Mouse (Mus musculus): ENCODE results near the gene S1pr1. TPM values are rescaled to one million over a fixed set of nuclear protein-coding genes. Genes with fewer than 3 reads are reported as not detected.
A peak's percentile ranks its signal among the peaks of the same experiment; 100 is the strongest.

S1pr1 gene
- polyA plus RNA-seq, 1 experiment from 2014 or later: 14.1 TPM

GRCm38 (mm10) chr3:115692384-115692783 is 22.5 kb downstream of the S1pr1 start:
- ATAC-seq (ENCODE audit: low FRiP score) (no peak), DNase-seq (ENCODE audit: low spot score) (no peak)
- no peaks in the 10 kb centered on the region for H3K27me3 ChIP-seq (ENCODE audit: control insufficient read depth, insufficient read depth, low read length)
- H3K4me3 ChIP-seq (ENCODE audit: low read depth, low read length): no peak overlapping the region
- 94% methylated on average over 5 of the region's 5 CpGs for WGBS
- H3K27ac ChIP-seq (ENCODE audit: low read depth, low read length): no peak overlapping the region
- H3K36me3 ChIP-seq (ENCODE audit: control insufficient read depth, insufficient read depth, low read length): no peaks in the 10 kb centered on the region
- H3K9me3 ChIP-seq (ENCODE audit: control insufficient read depth, low read length): no peaks in the 10 kb centered on the region
- no peak overlapping the region for H3K9ac ChIP-seq (ENCODE audit: low read depth, low read length)
- H3K4me1 ChIP-seq (replicated peaks; ENCODE audit: control insufficient read depth, insufficient read depth, low read length): no peaks in the 10 kb centered on the region
- no peak overlapping the region for H3K4me2 ChIP-seq (replicated peaks; ENCODE audit: low read depth, low read length)

GRCm38 (mm10) chr3:115689920-115690319 is 25.0 kb downstream of the S1pr1 start:
- WGBS: 87% methylated on average over 1 of the region's 1 CpGs
- ATAC-seq (ENCODE audit: low FRiP score): no peak
- H3K27ac ChIP-seq (ENCODE audit: low read depth, low read length): no peak overlapping the region

GRCm38 (mm10) chr3:115689352-115689751 is 25.5 kb downstream of the S1pr1 start:
- no peak for ATAC-seq (ENCODE audit: low FRiP score)
- H3K27ac ChIP-seq (ENCODE audit: low read depth, low read length): no peak overlapping the region
- no peaks in the 10 kb centered on the region for H3K9me3 ChIP-seq (ENCODE audit: control insufficient read depth, low read length)
- H3K9ac ChIP-seq (ENCODE audit: low read depth, low read length): no peak overlapping the region
- no peak overlapping the region for H3K4me2 ChIP-seq (replicated peaks; ENCODE audit: low read depth, low read length)
- H3K36me3 ChIP-seq (ENCODE audit: control insufficient read depth, insufficient read depth, low read length): no peaks in the 10 kb centered on the region
- no peak overlapping the region for H3K4me3 ChIP-seq (ENCODE audit: low read depth, low read length)
- H3K4me1 ChIP-seq (replicated peaks; ENCODE audit: control insufficient read depth, insufficient read depth, low read length): no peaks in the 10 kb centered on the region
- DNase-seq (ENCODE audit: low spot score): peak; percentile 21
- 28% methylated on average over 8 of the region's 8 CpGs for WGBS
- H3K27me3 ChIP-seq (ENCODE audit: control insufficient read depth, insufficient read depth, low read length): no peaks in the 10 kb centered on the region

More at GRCm38 (mm10) chr3:115689920-115690319, 25.0 kb downstream of the S1pr1 start:
- DNase-seq (ENCODE audit: low spot score): no peak
- no peak overlapping the region for H3K9ac ChIP-seq (ENCODE audit: low read depth, low read length)
- no peak overlapping the region for H3K4me2 ChIP-seq (replicated peaks; ENCODE audit: low read depth, low read length)
- H3K27me3 ChIP-seq (ENCODE audit: control insufficient read depth, insufficient read depth, low read length): no peaks in the 10 kb centered on the region
- H3K36me3 ChIP-seq (ENCODE audit: control insufficient read depth, insufficient read depth, low read length): no peaks in the 10 kb centered on the region
- no peak overlapping the region for H3K4me3 ChIP-seq (ENCODE audit: low read depth, low read length)
- no peaks in the 10 kb centered on the region for H3K9me3 ChIP-seq (ENCODE audit: control insufficient read depth, low read length)
- no peaks in the 10 kb centered on the region for H3K4me1 ChIP-seq (replicated peaks; ENCODE audit: control insufficient read depth, insufficient read depth, low read length)

- Histone ChIP-seq H3K36me3 (ENCODE audit: control insufficient read depth, insufficient read depth, low read length) (no peaks in the 10 kb centered on the region), H3K4me2 (replicated peaks; ENCODE audit: low read depth, low read length) (no peak overlapping the region), H3K27ac (ENCODE audit: low read depth, low read length) (no peak overlapping the region), H3K4me1 (replicated peaks; ENCODE audit: control insufficient read depth, insufficient read depth, low read length) (no peaks in the 10 kb centered on the region), H3K9ac (ENCODE audit: low read depth, low read length) (no peak overlapping the region), H3K27me3 (ENCODE audit: control insufficient read depth, insufficient read depth, low read length) (no peaks in the 10 kb centered on the region), H3K4me3 (ENCODE audit: low read depth, low read length) (no peak overlapping the region), H3K9me3 (ENCODE audit: control insufficient read depth, low read length) (no peaks in the 10 kb centered on the region)
- DNase-seq (ENCODE audit: low spot score) (no peak), ATAC-seq (ENCODE audit: low FRiP score) (no peak)
- WGBS: 90% methylated on average over 2 of the region's 2 CpGs
Measured at GRCm38 (mm10) chr3:115687821-115688220, 27.1 kb downstream of the S1pr1 start.

- H3K27ac ChIP-seq (ENCODE audit: low read depth, low read length): no peak overlapping the region
- H3K9me3 ChIP-seq (ENCODE audit: control insufficient read depth, low read length): no peaks in the 10 kb centered on the region
- WGBS: 71% methylated on average over 14 of the region's 14 CpGs
- H3K4me3 ChIP-seq (ENCODE audit: low read depth, low read length): no peak overlapping the region
- H3K27me3 ChIP-seq (ENCODE audit: control insufficient read depth, insufficient read depth, low read length): no peaks in the 10 kb centered on the region
- no peak overlapping the region for H3K9ac ChIP-seq (ENCODE audit: low read depth, low read length)
- no peak for ATAC-seq (ENCODE audit: low FRiP score)
- no peak for DNase-seq (ENCODE audit: low spot score)
- no peaks in the 10 kb centered on the region for H3K4me1 ChIP-seq (replicated peaks; ENCODE audit: control insufficient read depth, insufficient read depth, low read length)
- no peak overlapping the region for H3K4me2 ChIP-seq (replicated peaks; ENCODE audit: low read depth, low read length)
- H3K36me3 ChIP-seq (ENCODE audit: control insufficient read depth, insufficient read depth, low read length): no peaks in the 10 kb centered on the region
Measured at GRCm38 (mm10) chr3:115682328-115683088, 32.4 kb downstream of the S1pr1 start.

GRCm38 (mm10) chr3:115681184-115681583 is 33.7 kb downstream of the S1pr1 start:
- no peak overlapping the region for H3K9ac ChIP-seq (ENCODE audit: low read depth, low read length)
- DNase-seq (ENCODE audit: low spot score) (no peak), ATAC-seq (ENCODE audit: low FRiP score) (no peak)
- no peaks in the 10 kb centered on the region for H3K9me3 ChIP-seq (ENCODE audit: control insufficient read depth, low read length)
- no peak overlapping the region for H3K4me2 ChIP-seq (replicated peaks; ENCODE audit: low read depth, low read length)
- no peak overlapping the region for H3K4me3 ChIP-seq (ENCODE audit: low read depth, low read length)
- H3K27ac ChIP-seq (ENCODE audit: low read depth, low read length): no peak overlapping the region
- no peaks in the 10 kb centered on the region for H3K4me1 ChIP-seq (replicated peaks; ENCODE audit: control insufficient read depth, insufficient read depth, low read length)
- no peaks in the 10 kb centered on the region for H3K27me3 ChIP-seq (ENCODE audit: control insufficient read depth, insufficient read depth, low read length)
- WGBS: 97% methylated on average over 1 of the region's 1 CpGs
- H3K36me3 ChIP-seq (ENCODE audit: control insufficient read depth, insufficient read depth, low read length): no peaks in the 10 kb centered on the region

GRCm38 (mm10) chr3:115679022-115679421 is 35.9 kb downstream of the S1pr1 start:
- no peak overlapping the region for H3K9ac ChIP-seq (ENCODE audit: low read depth, low read length)
- H3K27ac ChIP-seq (ENCODE audit: low read depth, low read length): no peak overlapping the region
- H3K4me1 ChIP-seq (replicated peaks; ENCODE audit: control insufficient read depth, insufficient read depth, low read length): no peaks in the 10 kb centered on the region
- 85% methylated on average over 7 of the region's 7 CpGs for WGBS
- H3K4me3 ChIP-seq (ENCODE audit: low read depth, low read length): no peak overlapping the region
- no peak for DNase-seq (ENCODE audit: low spot score)
- no peak for ATAC-seq (ENCODE audit: low FRiP score)
- no peaks in the 10 kb centered on the region for H3K36me3 ChIP-seq (ENCODE audit: control insufficient read depth, insufficient read depth, low read length)
- no peaks in the 10 kb centered on the region for H3K27me3 ChIP-seq (ENCODE audit: control insufficient read depth, insufficient read depth, low read length)
- no peak overlapping the region for H3K4me2 ChIP-seq (replicated peaks; ENCODE audit: low read depth, low read length)
- H3K9me3 ChIP-seq (ENCODE audit: control insufficient read depth, low read length): no peaks in the 10 kb centered on the region

- DNase-seq (ENCODE audit: low spot score) (no peak), ATAC-seq (ENCODE audit: low FRiP score) (no peak)
- WGBS: 87% methylated on average over 6 of the region's 6 CpGs
- Histone ChIP-seq H3K27ac (ENCODE audit: low read depth, low read length) (no peak overlapping the region), H3K4me3 (ENCODE audit: low read depth, low read length) (no peak overlapping the region), H3K36me3 (ENCODE audit: control insufficient read depth, insufficient read depth, low read length) (no peaks in the 10 kb centered on the region), H3K27me3 (ENCODE audit: control insufficient read depth, insufficient read depth, low read length) (no peaks in the 10 kb centered on the region), H3K9ac (ENCODE audit: low read depth, low read length) (no peak overlapping the region), H3K4me1 (replicated peaks; ENCODE audit: control insufficient read depth, insufficient read depth, low read length) (no peaks in the 10 kb centered on the region), H3K9me3 (ENCODE audit: control insufficient read depth, low read length) (no peaks in the 10 kb centered on the region), H3K4me2 (replicated peaks; ENCODE audit: low read depth, low read length) (no peak overlapping the region)
Measured at GRCm38 (mm10) chr3:115675546-115676535, 39.0 kb downstream of the S1pr1 start.

Measured in hindbrain, embryonic 11.5 days (tissue).